Mouse (Mus musculus) thymus, adult 2 months (tissue): ENCODE results near the gene Cntnap5b. TPM values are rescaled to one million over a fixed set of nuclear protein-coding genes. Genes with fewer than 3 reads are reported as not detected.

Experiments used
- DNase-seq: peaks from one replicate; pipeline ENCODE4 v3.0.0; 2021
- H3K27ac ChIP-seq: fragments of 200-500 bp; 2 replicates; pipeline ENCODE4 v1.5.1; 2012; ENCODE audit warnings: low read length, control low read depth; ENCODE audit not compliant: control insufficient read depth, insufficient read depth
- H3K27me3 ChIP-seq: fragments of 200-500 bp; 2 replicates; pipeline ENCODE4 v1.6.1; 2012; ENCODE audit warnings: mild to moderate bottlenecking, low read length, moderate library complexity, mixed read lengths; ENCODE audit not compliant: control insufficient read depth, insufficient read depth
- H3K36me3 ChIP-seq: fragments of 200-500 bp; 2 replicates; pipeline ENCODE4 v1.6.1; 2012; ENCODE audit warnings: mild to moderate bottlenecking, low read length, moderate library complexity; ENCODE audit not compliant: control insufficient read depth, insufficient read depth
- H3K4me1 ChIP-seq: fragments of 200-500 bp; replicated peaks from 2 replicates; pipeline ENCODE4 v1.6.1; 2012; ENCODE audit warnings: low read length; ENCODE audit not compliant: control insufficient read depth, insufficient read depth
- H3K4me3 ChIP-seq: fragments of 200-500 bp; 2 replicates; pipeline ENCODE4 v1.5.1; 2012; ENCODE audit warnings: mild to moderate bottlenecking, low read length, control low read depth, moderate library complexity; ENCODE audit not compliant: control insufficient read depth, insufficient read depth
- CTCF ChIP-seq: fragments of 200-500 bp; IDR thresholded peaks from 2 replicates; pipeline ENCODE4 v1.5.1; 2012; ENCODE audit warnings: mild to moderate bottlenecking, control low read depth, low read length, moderate library complexity, borderline replicate concordance; ENCODE audit not compliant: control insufficient read depth, poor library complexity, insufficient read depth; ENCODE audit errors: extremely low read depth
- POLR2A ChIP-seq: fragments of 200-500 bp; IDR thresholded peaks from 2 replicates; pipeline ENCODE4 v1.6.1; 2012; ENCODE audit warnings: mild to moderate bottlenecking, low read length, control low read depth, moderate library complexity; ENCODE audit not compliant: control insufficient read depth, poor library complexity, insufficient read depth; ENCODE audit errors: extremely low read depth
- WGBS: fragments of 180-500 bp; shearing (Covaris S2); methylation state at CpG from one replicate; pipeline ENCODE4 v1.1.7; 2018; 5-methylcytosine and 5-hydroxymethylcytosine counted together
- polyA plus RNA-seq: library from polyadenylated mRNA; depleted of rRNA; stranded (reverse); fragments of >200 nt; gene quantifications from 2 replicates; pipeline ENCODE4 v1.2.3, GENCODE M21; 2012

Gene Cntnap5b
- polyA plus RNA-seq, 1 experiment, result 0.04 TPM

DNA sequence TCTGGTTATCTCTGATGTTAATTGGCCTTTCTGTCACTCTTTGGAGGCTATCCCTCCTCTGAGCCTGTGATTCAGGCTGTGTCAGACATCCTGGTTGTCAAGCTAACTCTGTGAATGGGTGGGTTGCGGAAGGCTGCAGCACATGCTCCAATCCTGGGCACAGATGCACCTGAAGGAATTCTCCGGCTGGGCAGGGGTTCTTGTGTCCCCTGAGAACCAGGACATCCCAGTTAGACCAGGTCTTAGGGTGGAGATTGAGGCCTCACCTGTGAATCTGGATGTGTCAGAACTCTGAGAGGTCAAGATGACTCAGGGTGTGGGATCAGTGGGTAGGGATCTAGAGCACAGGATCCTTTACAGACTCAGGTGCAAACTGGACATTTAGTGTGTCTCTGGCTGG is 691.3 kb downstream of the Cntnap5b start:
- TF ChIP-seq POLR2A (no peak), CTCF (no peak)
- Histone ChIP-seq H3K4me3 (no peak overlapping the region), H3K4me1 (no peaks in the 10 kb centered on the region), H3K27ac (no peak overlapping the region), H3K36me3 (no peaks in the 10 kb centered on the region), H3K27me3 (no peaks in the 10 kb centered on the region)
- DNase-seq, result no peak
- 93% methylated on average over 2 of the region's 2 CpGs for WGBS

DNA sequence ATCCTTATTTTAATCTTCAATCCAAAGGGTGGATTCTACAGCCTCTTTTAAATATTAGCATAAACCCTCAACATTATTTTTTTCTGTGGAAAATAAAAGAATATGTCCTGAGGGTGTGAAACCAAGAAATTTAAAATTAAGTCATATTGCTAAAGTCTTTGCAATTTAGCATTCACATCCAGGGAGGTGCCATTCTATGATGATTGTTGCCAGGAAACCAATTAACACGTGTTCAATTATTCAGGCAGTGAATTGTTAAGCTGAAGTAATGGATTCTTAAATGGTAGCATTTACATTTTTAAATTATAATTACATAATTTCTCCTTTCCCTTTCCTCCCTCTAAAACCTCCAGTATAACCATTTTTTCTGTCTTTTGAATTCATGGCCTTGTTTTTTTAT is 692.7 kb downstream of the Cntnap5b start:
- 67% methylated on average over 1 of the region's 1 CpGs for WGBS

DNA sequence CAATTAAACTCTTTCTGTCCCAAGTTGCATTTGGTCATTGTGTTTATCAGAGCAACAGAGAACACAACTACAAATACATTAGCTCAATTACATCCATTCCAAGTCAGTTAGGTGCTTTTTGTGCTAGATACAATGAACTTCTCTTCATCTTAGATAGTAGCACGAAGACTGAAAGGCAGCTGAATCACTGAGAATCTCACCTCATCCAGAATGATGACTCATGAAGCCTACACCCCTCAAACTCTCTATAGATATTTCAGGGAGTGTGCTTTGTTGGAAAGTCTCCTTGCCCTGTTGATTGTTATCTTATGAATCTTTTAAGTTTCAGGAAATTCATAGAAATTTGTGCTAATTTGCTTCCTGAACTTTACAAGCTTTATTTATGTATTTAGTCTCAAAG is 695.0 kb downstream of the Cntnap5b start:
- Histone ChIP-seq H3K27ac (no peak overlapping the region), H3K4me3 (no peak overlapping the region), H3K4me1 (no peaks in the 10 kb centered on the region), H3K36me3 (no peaks in the 10 kb centered on the region), H3K27me3 (no peaks in the 10 kb centered on the region)
- WGBS, result 53% methylated on average over 1 of the region's 1 CpGs
- no peak for TF ChIP-seq POLR2A
- no peak for DNase-seq

More for the DNA sequence above, 692.7 kb downstream of the Cntnap5b start:
- Histone ChIP-seq H3K27ac (no peak overlapping the region), H3K4me3 (no peak overlapping the region), H3K27me3 (no peaks in the 10 kb centered on the region), H3K4me1 (no peaks in the 10 kb centered on the region), H3K36me3 (no peaks in the 10 kb centered on the region)
- no peak for DNase-seq
- TF ChIP-seq POLR2A, result no peak
- no peak for TF ChIP-seq CTCF

DNA sequence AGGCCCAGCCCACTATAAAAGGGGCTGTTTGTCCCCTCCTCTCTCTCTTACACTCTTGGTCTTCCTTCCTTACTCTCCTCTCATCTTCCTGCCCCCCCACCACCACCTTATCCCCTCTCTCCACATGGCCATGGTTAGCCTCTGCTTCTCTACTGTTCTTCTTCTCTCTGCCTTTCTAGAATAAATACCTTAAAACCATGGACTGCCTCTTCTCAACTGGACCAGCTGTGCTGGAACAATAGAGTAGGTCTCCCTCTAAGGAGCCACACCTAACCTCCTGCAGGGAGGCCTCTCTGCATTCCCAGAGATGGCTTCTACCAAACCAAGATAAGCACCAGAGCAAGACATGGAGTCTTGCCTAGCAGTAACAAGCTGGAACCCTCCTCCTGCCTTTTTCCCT is 737.3 kb downstream of the Cntnap5b start:
- Histone ChIP-seq H3K27ac (no peak overlapping the region), H3K4me1 (no peaks in the 10 kb centered on the region), H3K4me3 (no peak overlapping the region), H3K36me3 (no peaks in the 10 kb centered on the region), H3K27me3 (no peaks in the 10 kb centered on the region)
- TF ChIP-seq POLR2A (no peak), CTCF (no peak)
- no peak for DNase-seq
